Mouse (Mus musculus): ENCODE results near the gene Wapl.

Gene Wapl

GRCm38 (mm10) chr14:34684989-34685388 is 11.3 kb downstream of the Wapl start:
- in situ Hi-C loops (cut with MboI, MseI): loop anchor here (10.0 kb wide), 1 partner anchor 60 kb away; no protein-coding TSS in a partner anchor

- in situ Hi-C loops (cut with MboI, MseI): no loop called here
These were observed 20.2 kb downstream of the Wapl start for GRCm38 (mm10) chr14:34693970-34694369.

- in situ Hi-C loops (cut with MboI, MseI): no loop called here
These were observed 23.6 kb downstream of the Wapl start for GRCm38 (mm10) chr14:34697376-34697775.

- in situ Hi-C loops (cut with MboI, MseI): loop anchor here (5.0 kb wide), 1 partner anchor 43 kb away; no protein-coding TSS in a partner anchor
These were observed 36.5 kb downstream of the Wapl start for GRCm38 (mm10) chr14:34710209-34710608.

GRCm38 (mm10) chr14:34712027-34712426 is 38.3 kb downstream of the Wapl start:
- in situ Hi-C loops (cut with MboI, MseI): loop anchor here (5.0 kb wide), 1 partner anchor 45 kb away; no protein-coding TSS in a partner anchor

GRCm38 (mm10) chr14:34712857-34713256 is 39.1 kb downstream of the Wapl start:
- in situ Hi-C loops (cut with MboI, MseI): loop anchor here (5.0 kb wide), 1 partner anchor 46 kb away; no protein-coding TSS in a partner anchor

- in situ Hi-C loops (cut with MboI, MseI): no loop called here
These were observed 44.4 kb downstream of the Wapl start for GRCm38 (mm10) chr14:34718150-34718549.

GRCm38 (mm10) chr14:34727709-34728108 is 54.0 kb downstream of the Wapl start:
- in situ Hi-C loops (cut with MboI, MseI): no loop called here

GRCm38 (mm10) chr14:34735405-34735804 is 61.7 kb downstream of the Wapl start:
- in situ Hi-C loops (cut with MboI, MseI): no loop called here

GRCm38 (mm10) chr14:34745401-34745800 is 71.7 kb downstream of the Wapl start:
- in situ Hi-C loops (cut with MboI, MseI): loop anchor here (10.0 kb wide), 1 partner anchor 61 kb away; no protein-coding TSS in a partner anchor

GRCm38 (mm10) chr14:34755731-34756130 is 82.0 kb downstream of the Wapl start:
- in situ Hi-C loops (cut with MboI, MseI): no loop called here

GRCm38 (mm10) chr14:34759938-34760337 is 86.2 kb downstream of the Wapl start:
- in situ Hi-C loops (cut with MboI, MseI): loop anchor here (5.0 kb wide), 1 partner anchor 88 kb away; the partner anchor contains the start of gene Wapl

GRCm38 (mm10) chr14:34761082-34761959 is 87.6 kb downstream of the Wapl start:
- in situ Hi-C loops (cut with MboI, MseI): loop anchor here (5.0 kb wide), 1 partner anchor 89 kb away; the partner anchor contains the start of gene Wapl

GRCm38 (mm10) chr14:34762682-34763081 is 89.0 kb downstream of the Wapl start:
- in situ Hi-C loops (cut with MboI, MseI): loop anchor here (5.0 kb wide), 1 partner anchor 90 kb away; the partner anchor contains the start of gene Wapl

- in situ Hi-C loops (cut with MboI, MseI): loop anchor here (5.0 kb wide), 1 partner anchor 92 kb away; the partner anchor contains the start of gene Wapl
These were observed 90.2 kb downstream of the Wapl start for GRCm38 (mm10) chr14:34763771-34764539.

GRCm38 (mm10) chr14:34764908-34765307 is 91.2 kb downstream of the Wapl start:
- in situ Hi-C loops (cut with MboI, MseI): loop anchor here (5.0 kb wide), 1 partner anchor 93 kb away; the partner anchor contains the start of gene Wapl

- in situ Hi-C loops (cut with MboI, MseI): no loop called here
These were observed 91.7 kb downstream of the Wapl start for GRCm38 (mm10) chr14:34765380-34765779.

- in situ Hi-C loops (cut with MboI, MseI): no loop called here
These were observed 92.5 kb downstream of the Wapl start for GRCm38 (mm10) chr14:34766181-34766580.

GRCm38 (mm10) chr14:34768373-34768772 is 94.6 kb downstream of the Wapl start:
- in situ Hi-C loops (cut with MboI, MseI): no loop called here

GRCm38 (mm10) chr14:34769021-34769566 is 95.4 kb downstream of the Wapl start:
- in situ Hi-C loops (cut with MboI, MseI): no loop called here

GRCm38 (mm10) chr14:34769567-34770158 is 95.9 kb downstream of the Wapl start:
- in situ Hi-C loops (cut with MboI, MseI): loop anchor here (10.0 kb wide), 1 partner anchor 365 kb away; no protein-coding TSS in a partner anchor
